Comparison of ENCODE assay signal across 26 mouse cellular contexts in the genomic region with DNA sequence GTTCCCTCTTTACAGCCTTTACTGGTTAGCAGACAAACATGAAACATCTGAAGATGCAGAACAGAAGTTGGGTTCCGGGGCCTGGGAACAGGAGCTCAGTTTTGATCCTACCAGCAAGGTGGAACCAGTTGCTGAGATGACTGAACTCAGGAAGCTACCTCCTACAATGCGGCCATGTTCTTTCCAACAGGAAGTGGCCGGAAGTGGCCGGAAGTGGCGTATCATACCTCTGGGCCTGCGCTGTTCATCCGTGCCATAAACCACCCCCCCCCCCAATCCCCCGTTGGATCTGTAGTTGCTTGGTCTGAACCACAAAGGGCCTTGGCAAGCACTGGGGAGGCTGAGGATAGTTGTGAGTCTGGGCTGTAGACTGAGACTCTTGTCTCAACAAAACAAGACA. TPM values are rescaled to one million over a fixed set of nuclear protein-coding genes. Genes with fewer than 3 reads are reported as not detected.
DNase-seq lines count a peak whose midpoint lies in the region; ATAC-seq and TF ChIP-seq lines count a peak whose summit lies in the region.
"Had no signal": no experiment of that assay in that cellular context is flagged by ENCODE, and none has a peak within 500 bp of the region (broad histone marks: within the 10 kb centered on the region; RNA-seq: fewer than 3 reads in every experiment).

No protein-coding gene starts in this region.

- peak overlapping the region; percentile 91; the same call in 1 of the 2 replicates for H3K27ac ChIP-seq in liver, embryonic 14.5 days
- H3K27ac ChIP-seq in limb, embryonic 12.5 days: peak overlapping the region; percentile 73
- H3K27ac ChIP-seq: forebrain, embryonic 10.5 days; forebrain, embryonic 13.5 days; gastrocnemius, adult 2 months; hindbrain, embryonic 12.5 days; hindbrain, embryonic 15.5 days had no signal

- H3K4me1 ChIP-seq in liver, embryonic 14.5 days (replicated peaks; ENCODE audit: control insufficient read depth in 2 of 2, insufficient read depth in 2 of 2, low read length in 1 of 2): peaks cover 62 to 72% of the 10 kb centered on the region in 2 experiments
- H3K4me1 ChIP-seq in limb, embryonic 12.5 days (replicated peaks): peaks cover 69% of the 10 kb centered on the region

- 79% methylated on average over 8 of the region's 8 CpGs for WGBS in liver, embryonic 14.5 days (ENCODE audit: insufficient replicate concordance)
- WGBS in limb, embryonic 12.5 days: 88% methylated on average over 8 of the region's 8 CpGs

- H3K27me3 ChIP-seq in liver, embryonic 14.5 days (ENCODE audit: control insufficient read depth, insufficient read depth, low read length): no peaks in the 10 kb centered on the region
- no peaks in the 10 kb centered on the region for H3K27me3 ChIP-seq in limb, embryonic 12.5 days
- H3K27me3 ChIP-seq: CH12.LX; forebrain, embryonic 13.5 days; hindbrain, embryonic 12.5 days; hindbrain, embryonic 15.5 days; Patski had no signal

- H3K9ac ChIP-seq in liver, embryonic 14.5 days (replicated peaks): no peak overlapping the region
- H3K9ac ChIP-seq in limb, embryonic 12.5 days (replicated peaks): no peak overlapping the region
- H3K9ac ChIP-seq: forebrain, embryonic 13.5 days; hindbrain, embryonic 12.5 days; hindbrain, embryonic 15.5 days had no signal

- peaks cover 5% of the 10 kb centered on the region for H3K9me3 ChIP-seq in liver, embryonic 14.5 days (ENCODE audit: control insufficient read depth, low read length)
- peaks cover 7% of the 10 kb centered on the region for H3K9me3 ChIP-seq in limb, embryonic 12.5 days
- H3K9me3 ChIP-seq: forebrain, embryonic 10.5 days; forebrain, embryonic 13.5 days; hindbrain, embryonic 12.5 days; hindbrain, embryonic 15.5 days had no signal

- ATAC-seq in liver, embryonic 14.5 days (ENCODE audit: insufficient read depth): no peak
- no peak for ATAC-seq in limb, embryonic 12.5 days (ENCODE audit: insufficient number of reproducible peaks, insufficient read depth, low FRiP score, low TSS enrichment, low read depth)
- ATAC-seq: forebrain, embryonic 13.5 days; forebrain, embryonic 16.5 days; Patski had no signal

- no peak for TF ChIP-seq CTCF in liver, embryonic 14.5 days (IDR thresholded peaks at IDR 0.05; ENCODE audit: low read depth)

- 0 out of 2 replicates have a peak, but pooled peaks have one; percentile 1 for TF ChIP-seq EP300 in liver, embryonic 14.5 days (IDR thresholded peaks at IDR 0.05; ENCODE audit: low read depth)

- no peak overlapping the region for H3K4me3 ChIP-seq in liver, embryonic 14.5 days (ENCODE audit: insufficient read depth in 1 of 2, low read depth in 2 of 2, low read length in 2 of 2)
- no peak overlapping the region for H3K4me3 ChIP-seq in limb, embryonic 12.5 days (replicated peaks)
- H3K4me3 ChIP-seq: forebrain, embryonic 10.5 days; forebrain, embryonic 13.5 days; gastrocnemius, adult 2 months; hindbrain, embryonic 12.5 days; hindbrain, embryonic 15.5 days had no signal

- H3K36me3 ChIP-seq in liver, embryonic 14.5 days (replicated peaks; ENCODE audit: control insufficient read depth, insufficient read depth, low read depth): peaks cover 8% of the 10 kb centered on the region
- no peaks in the 10 kb centered on the region for H3K36me3 ChIP-seq in limb, embryonic 12.5 days
- H3K36me3 ChIP-seq: forebrain, embryonic 10.5 days; G1E; hindbrain, embryonic 12.5 days; hindbrain, embryonic 15.5 days had no signal

- peak; percentile 43 for DNase-seq in heart, adult 11 months
- no peak for DNase-seq in heart, adult 9 months (ENCODE audit: low spot score in 2 of 2)
- DNase-seq in liver, embryonic 14.5 days (ENCODE audit: low read depth in 3 of 3, low spot score in 3 of 3): no peak
- DNase-seq in liver (no peak), 416B (ENCODE audit: low read depth) (peak; percentile 69)
- no peak for DNase-seq in frontal cortex, postnatal 14 days (ENCODE audit: low spot score in 2 of 2)
- DNase-seq in layer of hippocampus, adult 9-10 months (ENCODE audit: low spot score): no peak
- DNase-seq: adrenal gland, postnatal 10 days; adrenal gland, postnatal 36 days; B cell, adult 2 months; cerebellum, adult 18-20 months; cerebellum, adult 9-10 months; cerebellum, postnatal 14 days; gastrocnemius, adult 2 months; gastrocnemius, postnatal 14 days; heart, adult 18-20 months had no signal

- no peak overlapping the region for H3K4me2 ChIP-seq in liver, embryonic 14.5 days (ENCODE audit: low read depth)
- H3K4me2 ChIP-seq in limb, embryonic 12.5 days: no peak overlapping the region
- H3K4me2 ChIP-seq: forebrain, embryonic 13.5 days; heart, embryonic 11.5 days; hindbrain, embryonic 12.5 days; hindbrain, embryonic 15.5 days had no signal

RNA-seq across cellular contexts. Expression of a gene that starts 45.4 kb away (rescaled TPM):
- 977 and 1,014 TPM in 2 replicates for polyA plus RNA-seq in liver, embryonic 14.5 days (2012; rRNA removed)
- polyA plus RNA-seq in liver, embryonic 14.5 days (2014; fragmentation: Nextera tagmentation; extraction: Ambion mirVana): 1,175 and 1,210 TPM in 2 replicates
- polyA plus RNA-seq in limb, embryonic 12.5 days (2016; fragmentation: Nextera tagmentation; extraction: Ambion mirVana): 612 and 635 TPM in 2 replicates

Comparison
In these comparisons a context has a peak if more than half of its experiments do, and no peak if none do; other contexts are left out.
1. DNase-seq: peak in heart, adult 11 months (single experiment) and 416B (single experiment); none in heart, adult 9 months (0 of 2), liver, embryonic 14.5 days (0 of 3), liver (single experiment), frontal cortex, postnatal 14 days (0 of 2) and layer of hippocampus, adult 9-10 months (single experiment).